Mouse (Mus musculus) layer of hippocampus, postnatal 14 days (tissue): ENCODE results near the gene 4930558K02Rik. TPM values are rescaled to one million over a fixed set of nuclear protein-coding genes. Genes with fewer than 3 reads are reported as not detected.

Experiments
- DNase-seq, 2 experiments: peaks; one replicate each; pipeline ENCODE4 v3.0.0; 2021 to 2022; ENCODE audit warnings: low spot score in 2 of 2, mixed read lengths in 1 of 2
- total RNA-seq, 2 experiments: library from RNA; stranded (reverse); gene quantifications; 2 replicates each; pipeline ENCODE4 v1.2.3; 2021

4930558K02Rik gene
- total RNA-seq, 2 experiments from 2014 or later, result not detected

- no peak for DNase-seq
Observed at GRCm38 (mm10) chr1:161955846-161956245, 23.6 kb downstream of the 4930558K02Rik start.

- DNase-seq, result no peak
Observed at GRCm38 (mm10) chr1:161952599-161952998, 26.8 kb downstream of the 4930558K02Rik start.

GRCm38 (mm10) chr1:161951009-161951779 is 28.2 kb downstream of the 4930558K02Rik start:
- DNase-seq, result no peak

GRCm38 (mm10) chr1:161942082-161942481 is 37.4 kb downstream of the 4930558K02Rik start:
- DNase-seq, result no peak

- no peak for DNase-seq
Observed at GRCm38 (mm10) chr1:161932286-161932685, 47.1 kb downstream of the 4930558K02Rik start.

- DNase-seq, result peak; percentile 5 to 20
Observed at GRCm38 (mm10) chr1:161931817-161932216, 47.6 kb downstream of the 4930558K02Rik start.

GRCm38 (mm10) chr1:161931313-161931712 is 48.1 kb downstream of the 4930558K02Rik start:
- no peak for DNase-seq

GRCm38 (mm10) chr1:161927976-161928375 is 51.5 kb downstream of the 4930558K02Rik start:
- DNase-seq, result no peak

GRCm38 (mm10) chr1:161925281-161925805 is 54.1 kb downstream of the 4930558K02Rik start:
- no peak for DNase-seq

GRCm38 (mm10) chr1:161924321-161924720 is 55.1 kb downstream of the 4930558K02Rik start:
- no peak for DNase-seq

GRCm38 (mm10) chr1:161921928-161922327 is 57.5 kb downstream of the 4930558K02Rik start:
- DNase-seq, result no peak

- no peak for DNase-seq
Observed at GRCm38 (mm10) chr1:161920475-161921454, 58.7 kb downstream of the 4930558K02Rik start.

GRCm38 (mm10) chr1:161919594-161919993 is 59.8 kb downstream of the 4930558K02Rik start:
- DNase-seq, result no peak

GRCm38 (mm10) chr1:161918682-161919372 is 60.6 kb downstream of the 4930558K02Rik start:
- DNase-seq, result no peak

GRCm38 (mm10) chr1:161917940-161918484 is 61.4 kb downstream of the 4930558K02Rik start:
- DNase-seq, result no peak

- no peak for DNase-seq
Observed at GRCm38 (mm10) chr1:161916036-161916435, 63.4 kb downstream of the 4930558K02Rik start.

- no peak for DNase-seq
Observed at GRCm38 (mm10) chr1:161913648-161913984, 65.8 kb downstream of the 4930558K02Rik start.

GRCm38 (mm10) chr1:161912940-161913647 is 66.3 kb downstream of the 4930558K02Rik start:
- DNase-seq, result no peak

GRCm38 (mm10) chr1:161909074-161909473 is 70.4 kb downstream of the 4930558K02Rik start:
- no peak for DNase-seq

- DNase-seq, result no peak
Observed at GRCm38 (mm10) chr1:161907795-161908457, 71.5 kb downstream of the 4930558K02Rik start.
